Mouse (Mus musculus): Measurements from ENCODE around the gene Prkag2.

DNA sequence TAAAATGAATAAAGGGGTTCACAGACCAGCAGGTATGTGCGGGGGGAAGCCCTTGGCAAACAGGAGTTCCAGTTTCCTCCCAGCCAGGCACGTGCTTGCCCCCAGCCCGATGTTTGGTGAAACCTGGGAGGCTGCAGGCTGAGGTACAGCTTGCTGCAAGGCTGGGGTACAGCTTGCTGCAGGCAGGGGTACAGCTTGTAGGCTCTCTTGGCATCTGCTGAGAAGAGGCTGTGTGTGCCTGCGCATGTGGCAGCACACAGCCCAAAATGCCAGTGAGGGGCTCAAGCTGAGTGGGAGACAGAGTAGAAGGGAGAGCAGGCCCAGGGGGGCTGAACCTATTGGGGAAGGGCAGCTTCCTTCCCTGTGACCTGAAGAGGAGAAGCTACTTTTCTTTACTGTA, 204.8 kb downstream of the Prkag2 start:
- TF ChIP-seq CTCF (IDR thresholded peaks at IDR 0.05; ENCODE audit: low read depth) (no peak), EP300 (IDR thresholded peaks at IDR 0.05; ENCODE audit: low read depth) (no peak)
